Mouse (Mus musculus) liver, embryonic 14.5 days (tissue): ENCODE measurements at regions not wholly inside any gene's neighbourhood (a gene's known extent, or its start where the extent isn't known, plus 50 kb on each side); places are given as distances from the start of the nearest gene placed in this dataset.

ENCODE experiments used
- ATAC-seq: fragments of 200-750 bp; cut with Nextera tagmentation; 2 replicates; pipeline ENCODE4 v1.8.0; 2017; ENCODE audit warnings: moderate number of reproducible peaks, mild to moderate bottlenecking, moderate library complexity; ENCODE audit not compliant: insufficient read depth
- DNase-seq, 3 experiments: peaks; one replicate each; pipeline ENCODE4 v3.0.0-alpha.2; 2012 to 2013; ENCODE audit warnings: low read depth in 3 of 3, low spot score in 3 of 3
- H3K27ac ChIP-seq: fragments of 300-500 bp; sonication (generic); 2 replicates; pipeline ENCODE4 v1.5.1; 2014; ENCODE audit warnings: moderate library complexity, mild to moderate bottlenecking, control low read depth, inconsistent platforms
- H3K27me3 ChIP-seq: fragments of 300-500 bp; sonication (generic); 2 replicates; pipeline ENCODE4 v1.6.1; 2014; ENCODE audit warnings: mild to moderate bottlenecking, low read length, moderate library complexity; ENCODE audit not compliant: control insufficient read depth, insufficient read depth
- H3K36me3 ChIP-seq: fragments of 300-500 bp; sonication (generic); replicated peaks from 2 replicates; pipeline ENCODE4 v1.6.1; 2014; ENCODE audit warnings: low read depth; ENCODE audit not compliant: control insufficient read depth, insufficient read depth
- H3K4me1 ChIP-seq, 2 experiments: fragments of 200-500 bp in 1 of 2; fragments of 300-500 bp in 1 of 2; sonication (generic) in 1 of 2; replicated peaks; 2 replicates each; pipeline ENCODE4 v1.6.1; 2012 to 2014; ENCODE audit warnings: antibody characterized with exemption in 1 of 2, inconsistent platforms in 1 of 2, low read length in 1 of 2; ENCODE audit not compliant: control insufficient read depth in 2 of 2, insufficient read depth in 2 of 2
- H3K4me2 ChIP-seq: fragments of 300-500 bp; sonication (generic); 2 replicates; pipeline ENCODE4 v1.6.1; 2014; ENCODE audit warnings: low read depth, mild to moderate bottlenecking, control low read depth, moderate library complexity
- H3K4me3 ChIP-seq, 2 experiments: fragments of 200-500 bp in 1 of 2; fragments of 300-500 bp in 1 of 2; sonication (generic) in 1 of 2; 2 replicates each; pipeline ENCODE4 v1.5.1; 2012 to 2014; ENCODE audit warnings: low read depth in 2 of 2, low read length in 2 of 2, mild to moderate bottlenecking in 2 of 2, control low read depth in 1 of 2, inconsistent platforms in 1 of 2, moderate library complexity in 1 of 2; ENCODE audit not compliant: insufficient read depth in 1 of 2
- H3K9ac ChIP-seq: fragments of 300-500 bp; sonication (generic); replicated peaks from 2 replicates; pipeline ENCODE4 v1.6.1; 2014; ENCODE audit warnings: mild to moderate bottlenecking, control low read depth, moderate library complexity
- H3K9me3 ChIP-seq: fragments of 300-500 bp; sonication (generic); 2 replicates; pipeline ENCODE4 v1.6.1; 2016; ENCODE audit warnings: low read length, mixed read lengths; ENCODE audit not compliant: control insufficient read depth
- CTCF ChIP-seq: IDR thresholded peaks from 2 replicates; pipeline ENCODE4 v1.5.1; 2016; ENCODE audit warnings: antibody characterized with exemption, low read depth, control low read depth
- EP300 ChIP-seq: IDR thresholded peaks from 2 replicates; pipeline ENCODE4 v1.6.1; 2016; ENCODE audit warnings: antibody characterized with exemption, low read depth
- WGBS: fragments of 180-500 bp; shearing (Covaris S2); extraction: QIAGEN DNeasy Blood & Tissue Kit; methylation state at CpG from one replicate; pipeline ENCODE4 v1.1.7; 2014; ENCODE audit not compliant: insufficient replicate concordance; 5-methylcytosine and 5-hydroxymethylcytosine counted together

DNA sequence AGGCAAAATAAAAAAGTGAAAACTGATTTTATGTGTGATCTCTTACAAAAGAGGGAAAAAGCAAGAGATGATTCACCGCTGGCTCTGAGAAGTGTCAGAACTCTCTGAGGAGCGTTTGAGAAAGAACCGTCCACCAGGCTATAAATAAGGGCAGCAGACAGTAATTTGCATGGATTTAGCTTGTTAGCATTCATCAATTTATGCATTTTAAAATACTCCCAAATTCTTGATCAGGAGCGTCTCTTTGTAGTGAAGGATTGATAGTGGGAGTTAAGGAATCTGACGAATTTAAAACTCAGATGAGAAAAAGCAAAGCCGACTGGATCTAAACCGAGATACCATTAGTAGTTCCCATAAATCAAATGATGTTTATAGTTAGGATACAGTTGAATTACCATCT, 146.8 kb upstream of the Gm10295 start:
- Histone ChIP-seq H3K9me3 (no peaks in the 10 kb centered on the region), H3K9ac (no peak overlapping the region), H3K4me3 (no peak overlapping the region), H3K4me2 (no peak overlapping the region), H3K4me1 (no peaks in the 10 kb centered on the region), H3K27ac (no peak overlapping the region), H3K36me3 (no peaks in the 10 kb centered on the region), H3K27me3 (no peaks in the 10 kb centered on the region)
- no peak for TF ChIP-seq EP300
- no peak for TF ChIP-seq CTCF
- ATAC-seq (no peak), DNase-seq (no peak)
- 67% methylated on average over 7 of the region's 7 CpGs for WGBS

DNA sequence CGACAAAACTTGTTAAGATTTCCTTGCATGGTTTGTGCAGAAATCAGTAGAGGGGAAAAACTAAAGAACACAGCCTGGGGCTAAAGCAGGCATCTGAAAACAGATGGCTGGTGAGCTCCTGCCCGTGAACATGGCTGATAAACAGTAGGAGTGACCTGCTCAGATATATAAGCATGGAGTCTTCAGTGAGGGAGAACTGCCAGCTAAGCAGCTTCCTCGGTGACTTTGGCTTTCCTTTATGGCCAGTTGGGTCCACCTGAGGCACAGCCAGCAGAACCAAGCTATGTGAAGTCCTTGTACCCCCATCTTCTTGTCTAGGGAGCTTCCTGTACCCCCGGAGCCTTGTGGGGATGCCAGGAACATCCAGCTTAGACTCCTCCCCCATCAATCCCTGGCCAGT, 139.8 kb upstream of the Gm10295 start:
- Histone ChIP-seq H3K4me2 (no peak overlapping the region), H3K27ac (no peak overlapping the region), H3K9me3 (no peaks in the 10 kb centered on the region), H3K4me3 (no peak overlapping the region), H3K27me3 (no peaks in the 10 kb centered on the region), H3K9ac (no peak overlapping the region), H3K36me3 (no peaks in the 10 kb centered on the region), H3K4me1 (no peaks in the 10 kb centered on the region)
- ATAC-seq, result no peak
- WGBS, result 52% methylated on average over 4 of the region's 4 CpGs
- TF ChIP-seq CTCF, result no peak
- no peak for TF ChIP-seq EP300
- no peak for DNase-seq

DNA sequence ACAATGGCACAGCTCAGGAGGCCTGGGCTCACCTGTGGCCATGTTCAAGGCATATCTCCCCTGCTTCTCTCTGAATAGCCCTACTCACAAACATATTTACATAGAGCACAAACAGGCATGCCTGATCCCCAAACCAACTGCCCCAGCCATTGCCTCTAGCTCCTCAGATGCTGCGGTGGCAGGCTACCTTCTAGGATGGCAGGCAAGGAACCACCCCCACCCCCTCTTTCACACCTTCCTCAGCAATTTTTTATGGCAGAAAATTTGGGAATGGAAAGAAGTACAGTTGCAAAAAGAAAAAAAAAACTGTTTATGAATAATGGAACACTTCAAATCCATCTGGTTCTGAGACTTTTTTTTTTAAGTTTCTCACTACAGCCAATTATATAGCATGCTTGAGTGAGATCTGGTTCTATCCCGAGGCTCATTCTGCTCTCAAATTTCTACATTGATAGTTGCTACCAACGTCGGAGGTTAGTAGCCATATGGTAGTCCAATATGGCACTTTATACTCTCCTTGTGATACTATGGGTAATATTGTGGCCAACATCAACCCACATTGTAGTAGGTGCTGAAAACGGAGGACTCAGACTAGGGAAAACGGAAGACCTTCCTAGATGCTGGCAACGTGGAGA, 136.8 kb upstream of the Gm10295 start:
- WGBS, result 60% methylated on average over 7 of the region's 7 CpGs
- H3K9ac ChIP-seq, result no peak overlapping the region
- TF ChIP-seq CTCF (no peak), EP300 (no peak)
- DNase-seq, result no peak
- no peaks in the 10 kb centered on the region for H3K27me3 ChIP-seq
- H3K9me3 ChIP-seq, result no peaks in the 10 kb centered on the region
- no peaks in the 10 kb centered on the region for H3K4me1 ChIP-seq
- no peak overlapping the region for H3K4me2 ChIP-seq
- no peak overlapping the region for H3K27ac ChIP-seq
- H3K4me3 ChIP-seq, result no peak overlapping the region
- no peak for ATAC-seq
- no peaks in the 10 kb centered on the region for H3K36me3 ChIP-seq

DNA sequence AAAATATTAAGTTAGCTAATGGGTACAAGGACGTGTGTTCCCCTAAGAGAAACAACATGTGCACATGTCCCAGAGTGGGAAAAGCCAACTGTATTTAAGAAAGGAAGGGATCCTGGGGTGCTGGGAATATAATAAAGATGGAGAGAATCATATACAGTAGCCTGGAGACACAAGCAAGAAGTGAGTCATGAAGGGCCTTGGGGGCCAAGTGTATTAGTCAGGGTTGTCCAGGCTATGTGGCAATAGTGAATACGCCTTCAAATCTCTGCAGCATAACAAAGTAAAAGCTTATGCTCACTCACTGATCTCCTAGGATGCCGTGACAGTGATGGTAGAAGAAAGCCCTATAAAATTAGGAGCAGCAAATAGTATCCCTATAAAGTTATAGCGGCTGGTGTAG, 124.1 kb upstream of the Gm10295 start:
- H3K4me2 ChIP-seq, result no peak overlapping the region
- no peak for ATAC-seq
- WGBS, result 51% methylated on average over 4 of the region's 4 CpGs

DNA sequence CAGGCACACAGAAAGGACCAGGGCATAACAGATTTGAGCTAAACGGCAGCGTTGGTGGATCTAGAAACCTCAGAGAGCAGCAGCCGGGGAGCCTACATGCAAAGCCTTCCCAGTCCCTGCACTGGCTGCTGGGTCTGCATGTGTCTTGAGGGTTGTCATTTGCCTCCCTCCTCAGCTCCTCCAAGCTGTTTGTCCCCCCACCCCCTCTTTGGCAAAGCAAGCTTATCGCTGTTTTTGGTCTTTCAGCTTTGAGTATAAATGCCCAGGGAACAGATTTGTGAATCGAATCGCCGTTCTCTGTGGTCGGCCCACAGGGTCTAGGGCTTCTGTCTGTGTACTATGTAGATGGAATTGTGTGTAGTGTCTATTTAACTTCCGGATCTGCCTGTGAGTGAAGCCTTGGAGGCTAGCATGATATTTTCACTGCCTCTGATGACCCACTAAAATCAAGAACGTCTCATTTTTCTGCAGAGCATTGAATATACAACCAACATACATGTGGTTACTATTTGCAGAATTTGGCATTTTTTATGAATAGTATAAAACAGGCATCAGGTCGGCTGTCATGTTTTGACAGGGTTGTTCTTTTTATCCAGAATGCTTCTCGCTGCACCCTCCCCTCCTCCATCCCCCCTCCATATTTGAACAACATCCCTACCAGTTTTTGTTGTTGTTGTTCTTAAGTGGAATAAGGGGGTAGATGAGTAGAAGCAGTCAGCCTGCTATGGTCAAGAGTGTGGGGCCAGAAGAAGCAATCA, 121.3 kb upstream of the Gm10295 start:
- Histone ChIP-seq H3K4me2 (no peak overlapping the region), H3K9me3 (no peaks in the 10 kb centered on the region), H3K27me3 (no peaks in the 10 kb centered on the region), H3K9ac (no peak overlapping the region), H3K4me1 (peaks cover 0 to 4% of the 10 kb centered on the region in 2 experiments; a peak in 2 of 4 replicates), H3K27ac (no peak overlapping the region), H3K36me3 (no peaks in the 10 kb centered on the region), H3K4me3 (no peak overlapping the region)
- DNase-seq, result no peak
- TF ChIP-seq CTCF (no peak), EP300 (no peak)
- WGBS, result 53% methylated on average over 12 of the region's 12 CpGs
- no peak for ATAC-seq

More for the DNA sequence above, 124.1 kb upstream of the Gm10295 start:
- no peak for DNase-seq
- Histone ChIP-seq H3K4me1 (peaks cover 0 to 2% of the 10 kb centered on the region in 2 experiments; a peak in 1 of 4 replicates), H3K36me3 (no peaks in the 10 kb centered on the region), H3K9ac (no peak overlapping the region), H3K27me3 (no peaks in the 10 kb centered on the region), H3K9me3 (no peaks in the 10 kb centered on the region), H3K4me3 (no peak overlapping the region), H3K27ac (no peak overlapping the region)
- TF ChIP-seq EP300, result no peak
- TF ChIP-seq CTCF, result no peak
